Mouse (Mus musculus) 416B (cell line): Measurements from ENCODE around the gene Wtap.
"Not testable (repeated sequence)": the region's sequence is repeated elsewhere in the genome, so short reads cannot be mapped to it uniquely, and the experiment has no call there.

Experiments used
- DNase-seq: peaks from one replicate; pipeline ENCODE4 v3.0.0; 2011; ENCODE audit warnings: low read depth

Wtap gene

GRCm38 (mm10) chr17:12994069-12994468, at the start of gene Wtap:
Gene Wtap (minus strand): TSS chr17:12994169.
- DNase-seq, result no peak

DNA sequence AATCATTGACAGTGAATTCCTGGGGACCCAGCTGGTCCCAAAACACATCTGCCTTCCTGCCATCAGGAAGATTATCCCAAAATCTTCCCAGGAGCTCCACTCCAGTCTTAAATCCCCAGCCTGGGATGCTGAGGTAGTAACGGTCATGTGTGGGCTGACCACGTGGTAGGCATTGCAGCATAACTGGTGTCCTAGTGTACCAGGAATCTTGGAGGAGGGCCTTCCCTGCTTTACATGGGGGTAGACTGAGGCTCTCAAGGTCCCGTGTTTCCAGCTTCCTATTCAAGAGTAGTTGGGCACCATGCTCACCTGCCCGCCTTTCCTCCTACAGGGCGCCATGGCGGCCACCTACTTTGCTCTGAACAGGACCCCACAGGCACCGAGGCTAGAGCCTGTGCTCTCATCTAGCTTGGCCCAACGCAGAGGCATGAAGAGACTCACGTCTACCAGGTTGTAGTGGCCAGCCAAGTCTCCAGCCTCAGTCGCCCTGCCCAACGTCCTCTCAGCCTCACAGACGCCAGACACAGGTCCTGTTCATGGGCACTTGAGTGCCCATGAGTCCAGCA, 42.7 kb upstream of the Wtap start:
- DNase-seq, result not testable (repeated sequence)

DNA sequence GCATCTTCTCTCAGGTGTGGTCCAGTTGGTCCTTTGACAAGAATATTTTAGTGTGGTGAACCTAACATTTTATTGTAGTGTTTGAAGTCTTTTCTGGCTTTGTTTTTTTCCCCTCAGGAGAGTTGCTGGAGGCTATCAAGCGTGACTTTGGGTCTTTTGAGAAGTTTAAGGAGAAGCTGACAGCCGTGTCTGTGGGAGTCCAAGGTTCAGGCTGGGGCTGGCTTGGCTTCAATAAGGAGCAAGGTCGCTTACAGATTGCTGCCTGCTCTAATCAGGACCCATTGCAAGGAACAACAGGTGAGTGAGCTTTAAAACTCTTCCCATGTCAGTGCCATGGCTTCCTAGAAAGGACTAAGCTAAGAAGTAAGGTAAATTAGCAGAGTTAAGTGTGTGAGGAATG, 19.3 kb upstream of the Wtap start:
- DNase-seq, result no peak

GRCm38 (mm10) chr17:13009887-13010286, 15.9 kb upstream of the Wtap start:
- DNase-seq, result peak; percentile 93

DNA sequence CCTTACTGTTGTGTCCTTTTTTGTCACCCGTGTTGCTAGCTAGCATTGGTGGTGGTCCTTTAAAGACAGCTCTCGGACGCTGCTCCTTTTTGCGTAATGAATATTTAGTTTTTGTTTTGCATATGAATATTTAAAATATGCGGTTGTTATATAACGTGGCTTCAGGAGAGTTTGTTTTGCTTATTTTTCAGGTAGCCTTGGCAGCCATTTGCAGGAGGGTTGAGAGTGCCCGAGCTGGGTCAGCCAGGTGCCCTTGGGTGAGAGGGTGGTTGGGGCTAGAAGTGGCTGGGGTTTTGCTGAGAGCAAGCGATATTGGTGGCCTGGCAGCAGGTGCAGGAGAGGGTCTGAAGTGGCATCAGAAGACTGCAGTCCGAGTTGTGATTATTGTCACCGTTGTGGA, 14.6 kb upstream of the Wtap start:
- DNase-seq, result no peak

DNA sequence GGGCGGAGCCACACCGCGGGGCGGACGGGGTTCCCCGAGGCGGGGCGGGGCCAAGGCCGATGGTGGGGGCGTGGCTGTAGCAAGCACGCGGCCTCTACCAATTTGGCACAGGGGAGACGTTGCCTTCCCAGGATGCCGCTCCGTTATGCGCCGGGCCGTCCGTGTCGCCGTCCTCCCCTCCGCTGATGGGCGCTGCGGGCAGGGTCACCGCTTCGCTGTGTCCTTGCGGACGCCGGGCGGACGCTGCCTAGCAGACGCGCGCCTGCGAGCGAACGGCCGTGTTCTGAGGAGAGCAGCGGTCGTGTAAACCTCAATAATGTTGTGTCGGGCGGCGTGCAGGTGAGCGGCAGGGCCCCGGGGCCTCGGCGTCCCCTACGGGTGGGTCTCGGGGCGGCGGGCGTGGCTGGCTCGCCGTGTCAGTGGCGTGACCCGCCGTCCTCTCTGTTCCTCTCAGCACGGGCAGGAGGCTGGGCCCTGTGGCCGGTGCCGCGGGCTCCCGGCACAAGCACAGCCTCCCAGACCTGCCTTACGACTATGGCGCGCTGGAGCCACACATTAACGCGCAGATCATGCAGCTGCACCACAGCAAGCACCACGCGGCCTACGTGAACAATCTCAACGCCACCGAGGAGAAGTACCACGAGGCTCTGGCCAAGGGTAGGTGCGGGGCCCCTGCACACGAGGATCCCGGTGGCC, 13.9 kb upstream of the Wtap start:
- peak; percentile 96 for DNase-seq

DNA sequence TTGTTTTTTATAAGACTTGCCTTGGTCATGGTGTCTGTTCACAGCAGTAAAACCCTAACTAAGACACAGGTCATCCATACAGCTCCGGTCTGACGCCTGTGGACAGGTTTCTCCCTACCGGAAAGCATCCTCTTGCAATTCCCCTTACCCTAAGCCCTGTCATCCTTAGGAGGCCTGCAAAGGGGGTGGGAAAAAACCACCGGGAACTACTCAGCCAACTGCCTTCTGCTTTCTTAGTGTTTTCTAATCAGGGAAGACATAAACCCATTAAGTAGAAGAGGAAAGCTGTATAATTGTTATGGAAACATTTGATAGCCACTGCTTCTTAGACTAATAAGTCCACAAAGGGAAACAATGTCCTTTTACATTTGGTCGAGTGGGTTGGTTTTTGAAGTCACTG, 13.0 kb upstream of the Wtap start:
- no peak for DNase-seq

- DNase-seq, result not testable (repeated sequence)
Measured at GRCm38 (mm10) chr17:13006546-13006945, 12.6 kb upstream of the Wtap start, which contains the start of gene Sod2. Gene Sod2 (plus strand): TSS chr17:13006846.

- DNase-seq, result not testable (repeated sequence)
Measured at GRCm38 (mm10) chr17:13004436-13004835, 10.5 kb upstream of the Wtap start.

DNA sequence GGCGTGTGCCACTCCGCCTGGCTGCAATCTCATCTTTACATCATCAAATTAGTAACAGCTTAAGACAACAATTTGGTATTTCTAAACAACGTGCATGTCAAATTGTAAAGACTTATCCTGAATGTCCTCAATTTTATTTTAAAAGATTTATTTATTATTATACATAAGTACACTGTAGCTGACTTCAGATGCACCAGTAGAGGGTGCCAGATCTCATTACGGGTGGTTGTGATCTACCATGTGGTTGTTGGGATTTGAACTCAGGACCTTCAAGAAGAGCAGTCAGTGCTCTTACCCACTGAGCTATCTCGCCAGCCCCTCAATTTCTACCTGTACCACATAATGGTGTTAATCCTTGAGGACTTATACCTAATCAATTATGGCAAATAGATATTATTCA, 8.3 kb upstream of the Wtap start:
- not testable (repeated sequence) for DNase-seq

- no peak for DNase-seq
Measured at GRCm38 (mm10) chr17:12999069-12999468, 5.1 kb upstream of the Wtap start.

GRCm38 (mm10) chr17:12997890-12998289, 3.9 kb upstream of the Wtap start:
- DNase-seq, result peak; percentile 51

DNA sequence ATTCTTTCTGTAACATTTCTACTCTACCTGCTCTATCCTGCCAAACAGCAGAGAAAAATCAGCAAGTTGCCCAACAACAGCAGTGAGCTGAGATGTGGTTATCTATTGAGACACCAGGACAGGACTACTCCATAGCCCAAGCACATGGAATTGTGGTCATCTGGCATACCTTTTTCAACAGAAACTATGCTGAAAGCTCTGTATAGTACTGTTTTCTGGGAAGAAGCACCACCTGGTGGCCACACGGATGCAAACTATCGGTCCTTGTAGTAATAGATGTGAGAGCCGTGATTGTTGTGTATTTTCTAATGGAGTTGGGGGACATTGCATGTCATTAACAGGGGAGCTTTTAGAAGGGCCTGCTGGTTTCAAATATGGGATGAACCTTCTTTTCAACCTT, 2.4 kb upstream of the Wtap start:
- peak; percentile 75 for DNase-seq

- peak; percentile 95 for DNase-seq
Measured at GRCm38 (mm10) chr17:12992470-12992991, 1.4 kb downstream of the Wtap start.

DNA sequence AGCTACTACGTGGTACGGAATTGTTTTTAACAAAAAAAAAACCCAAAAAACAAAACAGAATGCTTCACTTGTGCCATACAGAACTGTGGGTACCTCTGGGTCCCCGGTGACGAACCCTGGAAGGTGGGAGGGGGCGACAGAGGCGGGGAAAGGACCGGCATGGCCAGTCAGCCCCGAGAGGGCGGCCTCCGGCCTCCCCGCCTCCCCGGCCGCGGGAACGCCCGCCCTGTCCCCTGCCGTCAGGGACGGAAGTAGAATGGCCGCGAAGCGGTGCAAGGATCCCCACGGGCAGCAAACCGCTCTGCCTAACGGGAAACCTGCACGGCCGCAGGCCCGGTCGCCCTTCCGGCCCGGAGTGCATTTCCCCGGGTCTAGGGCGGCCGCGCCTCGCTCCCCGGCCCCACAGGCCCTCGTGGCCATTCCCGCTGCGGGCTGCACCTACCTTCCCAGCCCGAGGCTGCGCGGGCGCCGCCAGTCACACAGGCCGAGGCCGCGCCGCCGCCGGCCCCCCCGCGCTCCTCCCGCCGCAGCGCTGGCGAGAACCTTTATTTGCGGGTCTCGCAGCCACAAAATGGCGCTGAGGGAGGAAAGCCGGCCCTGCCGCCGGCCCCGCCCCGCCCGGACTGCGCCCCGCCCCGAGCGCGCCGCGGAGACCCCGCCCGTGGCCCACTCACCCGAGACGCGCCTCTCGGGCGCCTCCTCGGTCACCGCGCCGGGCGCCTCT, 2.2 kb downstream of the Wtap start:
- peak; percentile 85 for DNase-seq

DNA sequence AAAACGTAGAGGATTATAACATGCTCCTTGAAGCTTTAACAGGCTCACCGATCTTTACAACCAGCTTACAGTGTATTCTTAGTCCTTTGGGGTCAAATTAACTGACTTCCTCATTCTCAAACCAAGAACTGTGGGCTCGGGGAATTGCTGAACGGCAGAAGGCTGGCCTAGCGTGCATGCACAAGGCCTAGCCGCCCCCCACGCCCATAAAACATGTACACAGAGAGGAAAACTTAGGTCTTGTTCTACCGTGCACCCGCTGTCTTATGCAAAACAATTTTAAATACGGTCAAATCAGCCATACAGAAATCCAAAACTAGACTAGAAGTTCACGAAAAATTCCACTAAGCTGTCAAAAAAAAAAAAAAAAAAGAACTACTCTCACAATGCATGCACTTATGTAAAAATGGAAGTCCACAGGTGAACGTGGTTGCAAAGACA, 2.8 kb downstream of the Wtap start:
- peak; percentile 87 for DNase-seq

DNA sequence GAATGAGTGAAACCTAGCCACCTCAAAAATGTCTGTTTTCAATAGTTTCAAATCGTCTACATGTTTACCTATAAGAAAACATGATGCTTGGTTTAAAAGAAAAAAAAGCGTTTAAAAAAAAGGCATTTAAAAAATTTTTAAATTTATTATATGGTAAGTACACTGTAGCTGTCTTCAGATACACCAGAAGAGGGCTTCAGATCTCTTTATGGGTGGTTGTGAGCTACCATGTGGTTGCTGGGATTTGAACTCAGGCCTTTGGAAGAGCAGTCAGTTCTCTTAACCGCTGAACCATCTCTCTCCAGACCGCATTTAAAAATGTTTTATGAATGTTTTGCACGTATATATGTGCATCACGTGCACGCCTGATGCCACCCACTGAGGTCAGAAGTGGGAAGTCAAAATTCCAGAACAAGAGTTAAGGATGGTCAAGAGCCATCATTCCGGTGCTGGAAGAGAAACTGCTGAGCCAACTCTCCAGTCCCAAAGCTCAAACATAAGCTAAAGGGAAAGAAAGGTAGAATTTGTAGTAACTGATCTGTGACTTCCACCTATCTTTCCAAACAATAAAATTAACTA, 3.3 kb downstream of the Wtap start:
- DNase-seq, result peak; percentile 50

DNA sequence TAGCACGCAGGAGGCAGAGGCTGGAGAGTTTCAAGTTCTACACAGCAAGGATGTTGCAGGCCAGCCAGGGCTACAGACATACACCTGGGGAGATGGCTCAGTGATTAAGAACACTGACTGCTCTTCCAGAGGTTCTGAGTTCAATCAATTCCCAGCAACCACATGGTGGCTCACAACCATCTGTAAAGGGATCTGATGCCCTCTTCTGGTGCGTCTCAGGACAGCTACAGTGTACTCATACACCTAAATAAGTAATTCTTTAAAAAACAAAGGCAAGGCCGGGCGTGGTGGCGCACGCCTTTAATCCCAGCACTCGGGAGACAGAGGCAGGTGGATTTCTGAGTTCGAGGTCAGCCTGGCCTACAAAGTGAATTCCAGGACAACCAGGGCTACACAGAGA, 5.9 kb downstream of the Wtap start:
- DNase-seq, result peak; percentile 62

DNA sequence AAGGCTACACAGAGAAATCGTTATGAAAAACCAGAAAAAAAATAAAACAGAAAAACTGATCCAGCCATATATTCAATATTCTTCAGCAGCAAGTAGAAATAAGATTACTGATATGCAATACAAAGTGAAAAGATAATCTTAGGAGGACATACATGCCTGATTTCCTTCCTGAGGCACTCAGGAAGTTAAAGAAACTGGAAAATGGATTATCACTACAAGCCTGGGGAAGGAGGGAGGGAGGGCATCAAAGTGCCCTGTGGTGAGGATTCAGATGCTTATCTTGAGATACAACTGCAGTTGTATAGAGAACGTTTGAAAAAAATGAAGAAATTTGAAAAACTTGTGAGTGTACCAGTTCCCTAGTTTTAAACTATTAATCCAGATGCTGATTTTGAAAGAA, 10.0 kb downstream of the Wtap start:
- DNase-seq, result peak; percentile 87

- DNase-seq, result no peak
Measured at GRCm38 (mm10) chr17:12978546-12978945, 15.4 kb downstream of the Wtap start.

DNA sequence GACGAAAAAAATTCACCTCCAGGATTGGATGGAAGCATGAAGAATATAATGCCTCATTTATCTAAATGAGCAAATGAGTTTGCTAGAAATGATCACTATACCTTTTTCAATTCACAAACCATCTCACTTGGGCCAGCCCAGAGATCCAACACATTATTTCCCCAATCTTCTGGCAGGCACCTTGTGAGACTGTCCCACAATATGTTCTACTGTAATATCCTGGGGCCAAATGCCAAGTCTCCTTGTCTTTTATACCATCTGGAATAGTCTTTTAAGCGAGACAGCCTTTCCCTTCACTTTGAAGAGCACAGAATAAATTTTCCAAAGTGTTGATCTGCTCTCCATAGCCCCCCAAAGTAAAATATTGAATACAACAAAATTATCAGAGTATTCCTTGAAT, 20.1 kb downstream of the Wtap start:
- no peak for DNase-seq

DNA sequence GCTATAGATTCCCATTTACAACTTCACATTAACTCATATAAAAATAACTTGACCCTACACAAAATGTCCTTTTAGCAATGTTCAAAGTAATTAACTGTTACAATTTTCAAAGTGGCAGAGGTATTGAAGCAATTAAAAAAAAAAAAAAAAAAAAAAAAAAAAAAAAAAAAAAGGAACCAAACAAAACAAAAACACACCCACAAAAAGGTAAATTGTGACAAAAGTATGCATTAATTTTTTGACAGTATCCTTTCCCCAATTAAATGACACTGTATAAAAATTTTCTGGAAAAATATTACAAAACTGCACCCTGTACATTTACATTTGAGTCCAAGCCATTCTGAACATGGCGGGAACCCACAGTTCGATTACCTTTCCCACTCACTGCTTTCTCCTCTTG, 26.8 kb downstream of the Wtap start:
- DNase-seq, result no peak

GRCm38 (mm10) chr17:12963476-12963875, 30.5 kb downstream of the Wtap start:
- no peak for DNase-seq
